Mouse (Mus musculus): ENCODE data around the gene Bmpr2. TPM values are rescaled to one million over a fixed set of nuclear protein-coding genes. Genes with fewer than 3 reads are reported as not detected.

The Bmpr2 gene
- polyA plus RNA-seq, 1 experiment from 2014 or later = 11.9 TPM

GRCm38 (mm10) chr1:59913869-59914225, 150.6 kb downstream of the Bmpr2 start:
- peak; percentile 45 for DNase-seq (ENCODE audit: low spot score)
- no peaks in the 10 kb centered on the region for H3K9me3 ChIP-seq (replicated peaks; ENCODE audit: control insufficient read depth, low read length)
- H3K4me3 ChIP-seq (ENCODE audit: low read depth, low read length) = peak overlapping the region; percentile 77
- ATAC-seq (replicated peaks; ENCODE audit: insufficient number of reproducible peaks, low FRiP score, low TSS enrichment, low read depth) = no peak
- WGBS = 3% methylated on average over 12 of the region's 12 CpGs
- no peaks in the 10 kb centered on the region; the same call in 1 of the 2 replicates for H3K4me1 ChIP-seq (ENCODE audit: control insufficient read depth, insufficient read depth, low read length)
- H3K9ac ChIP-seq (replicated peaks; ENCODE audit: low read length) = peak overlapping the region; percentile 98
- no peaks in the 10 kb centered on the region for H3K27me3 ChIP-seq (ENCODE audit: control insufficient read depth, insufficient read depth, low read length)
- H3K4me2 ChIP-seq (ENCODE audit: low read depth, low read length) = peak overlapping the region; percentile 71
- H3K36me3 ChIP-seq (replicated peaks; ENCODE audit: control insufficient read depth, insufficient read depth, low read depth, low read length) = no peaks in the 10 kb centered on the region
- no peak overlapping the region for H3K27ac ChIP-seq (replicated peaks; ENCODE audit: low read depth, low read length)

GRCm38 (mm10) chr1:59914799-59915198, 151.6 kb downstream of the Bmpr2 start:
- 69% methylated on average over 3 of the region's 3 CpGs for WGBS
- no peak for ATAC-seq (replicated peaks; ENCODE audit: insufficient number of reproducible peaks, low FRiP score, low TSS enrichment, low read depth)
- H3K4me2 ChIP-seq (ENCODE audit: low read depth, low read length) = no peak overlapping the region
- no peak overlapping the region for H3K27ac ChIP-seq (replicated peaks; ENCODE audit: low read depth, low read length)
- H3K9ac ChIP-seq (replicated peaks; ENCODE audit: low read length) = no peak overlapping the region; the same call in 1 of the 2 replicates
- H3K36me3 ChIP-seq (replicated peaks; ENCODE audit: control insufficient read depth, insufficient read depth, low read depth, low read length) = no peaks in the 10 kb centered on the region
- peak overlapping the region; percentile 77 for H3K4me3 ChIP-seq (ENCODE audit: low read depth, low read length)
- no peaks in the 10 kb centered on the region for H3K9me3 ChIP-seq (replicated peaks; ENCODE audit: control insufficient read depth, low read length)
- no peaks in the 10 kb centered on the region; the same call in 1 of the 2 replicates for H3K4me1 ChIP-seq (ENCODE audit: control insufficient read depth, insufficient read depth, low read length)
- H3K27me3 ChIP-seq (ENCODE audit: control insufficient read depth, insufficient read depth, low read length) = no peaks in the 10 kb centered on the region
- no peak for DNase-seq (ENCODE audit: low spot score)

GRCm38 (mm10) chr1:59915843-59916610, 152.8 kb downstream of the Bmpr2 start:
- no peak overlapping the region for H3K27ac ChIP-seq (replicated peaks; ENCODE audit: low read depth, low read length)
- H3K4me2 ChIP-seq (ENCODE audit: low read depth, low read length) = no peak overlapping the region
- H3K27me3 ChIP-seq (ENCODE audit: control insufficient read depth, insufficient read depth, low read length) = no peaks in the 10 kb centered on the region
- WGBS = 84% methylated on average over 10 of the region's 10 CpGs
- no peak overlapping the region for H3K9ac ChIP-seq (replicated peaks; ENCODE audit: low read length)
- no peaks in the 10 kb centered on the region; the same call in 1 of the 2 replicates for H3K4me1 ChIP-seq (ENCODE audit: control insufficient read depth, insufficient read depth, low read length)
- no peaks in the 10 kb centered on the region for H3K9me3 ChIP-seq (replicated peaks; ENCODE audit: control insufficient read depth, low read length)
- no peaks in the 10 kb centered on the region for H3K36me3 ChIP-seq (replicated peaks; ENCODE audit: control insufficient read depth, insufficient read depth, low read depth, low read length)
- ATAC-seq (replicated peaks; ENCODE audit: insufficient number of reproducible peaks, low FRiP score, low TSS enrichment, low read depth) (no peak), DNase-seq (ENCODE audit: low spot score) (no peak)
- H3K4me3 ChIP-seq (ENCODE audit: low read depth, low read length) = no peak overlapping the region

- no peaks in the 10 kb centered on the region for H3K9me3 ChIP-seq (replicated peaks; ENCODE audit: control insufficient read depth, low read length)
- WGBS = 82% methylated on average over 3 of the region's 3 CpGs
- H3K4me3 ChIP-seq (ENCODE audit: low read depth, low read length) = no peak overlapping the region
- no peak overlapping the region for H3K9ac ChIP-seq (replicated peaks; ENCODE audit: low read length)
- no peaks in the 10 kb centered on the region for H3K36me3 ChIP-seq (replicated peaks; ENCODE audit: control insufficient read depth, insufficient read depth, low read depth, low read length)
- no peaks in the 10 kb centered on the region for H3K27me3 ChIP-seq (ENCODE audit: control insufficient read depth, insufficient read depth, low read length)
- H3K27ac ChIP-seq (replicated peaks; ENCODE audit: low read depth, low read length) = no peak overlapping the region
- H3K4me2 ChIP-seq (ENCODE audit: low read depth, low read length) = no peak overlapping the region
- no peak for ATAC-seq (replicated peaks; ENCODE audit: insufficient number of reproducible peaks, low FRiP score, low TSS enrichment, low read depth)
- no peak for DNase-seq (ENCODE audit: low spot score)
- H3K4me1 ChIP-seq (ENCODE audit: control insufficient read depth, insufficient read depth, low read length) = no peaks in the 10 kb centered on the region; the same call in 1 of the 2 replicates
Measured at GRCm38 (mm10) chr1:59917401-59917800, 154.2 kb downstream of the Bmpr2 start.

GRCm38 (mm10) chr1:59918075-59918474, 154.9 kb downstream of the Bmpr2 start:
- no peaks in the 10 kb centered on the region for H3K36me3 ChIP-seq (replicated peaks; ENCODE audit: control insufficient read depth, insufficient read depth, low read depth, low read length)
- ATAC-seq (replicated peaks; ENCODE audit: insufficient number of reproducible peaks, low FRiP score, low TSS enrichment, low read depth) (no peak), DNase-seq (ENCODE audit: low spot score) (no peak)
- no peak overlapping the region for H3K4me2 ChIP-seq (ENCODE audit: low read depth, low read length)
- H3K27me3 ChIP-seq (ENCODE audit: control insufficient read depth, insufficient read depth, low read length) = no peaks in the 10 kb centered on the region
- no peak overlapping the region for H3K4me3 ChIP-seq (ENCODE audit: low read depth, low read length)
- no peak overlapping the region for H3K27ac ChIP-seq (replicated peaks; ENCODE audit: low read depth, low read length)
- H3K4me1 ChIP-seq (ENCODE audit: control insufficient read depth, insufficient read depth, low read length) = no peaks in the 10 kb centered on the region; the same call in 1 of the 2 replicates
- H3K9ac ChIP-seq (replicated peaks; ENCODE audit: low read length) = no peak overlapping the region
- H3K9me3 ChIP-seq (replicated peaks; ENCODE audit: control insufficient read depth, low read length) = no peaks in the 10 kb centered on the region

GRCm38 (mm10) chr1:59923201-59923600, 160.0 kb downstream of the Bmpr2 start:
- Histone ChIP-seq H3K4me2 (ENCODE audit: low read depth, low read length) (no peak overlapping the region), H3K9ac (replicated peaks; ENCODE audit: low read length) (no peak overlapping the region), H3K36me3 (replicated peaks; ENCODE audit: control insufficient read depth, insufficient read depth, low read depth, low read length) (no peaks in the 10 kb centered on the region), H3K27ac (replicated peaks; ENCODE audit: low read depth, low read length) (no peak overlapping the region), H3K27me3 (ENCODE audit: control insufficient read depth, insufficient read depth, low read length) (no peaks in the 10 kb centered on the region), H3K4me3 (ENCODE audit: low read depth, low read length) (no peak overlapping the region), H3K9me3 (replicated peaks; ENCODE audit: control insufficient read depth, low read length) (no peaks in the 10 kb centered on the region), H3K4me1 (ENCODE audit: control insufficient read depth, insufficient read depth, low read length) (no peaks in the 10 kb centered on the region)
- no peak for DNase-seq (ENCODE audit: low spot score)
- no peak for ATAC-seq (replicated peaks; ENCODE audit: insufficient number of reproducible peaks, low FRiP score, low TSS enrichment, low read depth)
- 85% methylated on average over 1 of the region's 1 CpGs for WGBS

GRCm38 (mm10) chr1:59923673-59924072, 160.5 kb downstream of the Bmpr2 start:
- Histone ChIP-seq H3K4me1 (ENCODE audit: control insufficient read depth, insufficient read depth, low read length) (no peaks in the 10 kb centered on the region), H3K4me3 (ENCODE audit: low read depth, low read length) (no peak overlapping the region), H3K9me3 (replicated peaks; ENCODE audit: control insufficient read depth, low read length) (no peaks in the 10 kb centered on the region), H3K27ac (replicated peaks; ENCODE audit: low read depth, low read length) (no peak overlapping the region), H3K27me3 (ENCODE audit: control insufficient read depth, insufficient read depth, low read length) (no peaks in the 10 kb centered on the region), H3K4me2 (ENCODE audit: low read depth, low read length) (no peak overlapping the region), H3K36me3 (replicated peaks; ENCODE audit: control insufficient read depth, insufficient read depth, low read depth, low read length) (no peaks in the 10 kb centered on the region), H3K9ac (replicated peaks; ENCODE audit: low read length) (no peak overlapping the region)
- 82% methylated on average over 1 of the region's 1 CpGs for WGBS
- DNase-seq (ENCODE audit: low spot score) (no peak), ATAC-seq (replicated peaks; ENCODE audit: insufficient number of reproducible peaks, low FRiP score, low TSS enrichment, low read depth) (no peak)

GRCm38 (mm10) chr1:59924411-59924810, 161.2 kb downstream of the Bmpr2 start:
- H3K4me2 ChIP-seq (ENCODE audit: low read depth, low read length) = no peak overlapping the region
- H3K27ac ChIP-seq (replicated peaks; ENCODE audit: low read depth, low read length) = no peak overlapping the region
- 93% methylated on average over 2 of the region's 2 CpGs for WGBS
- ATAC-seq (replicated peaks; ENCODE audit: insufficient number of reproducible peaks, low FRiP score, low TSS enrichment, low read depth) (no peak), DNase-seq (ENCODE audit: low spot score) (no peak)
- H3K27me3 ChIP-seq (ENCODE audit: control insufficient read depth, insufficient read depth, low read length) = no peaks in the 10 kb centered on the region
- no peaks in the 10 kb centered on the region for H3K4me1 ChIP-seq (ENCODE audit: control insufficient read depth, insufficient read depth, low read length)
- no peak overlapping the region for H3K9ac ChIP-seq (replicated peaks; ENCODE audit: low read length)
- H3K9me3 ChIP-seq (replicated peaks; ENCODE audit: control insufficient read depth, low read length) = no peaks in the 10 kb centered on the region
- no peak overlapping the region for H3K4me3 ChIP-seq (ENCODE audit: low read depth, low read length)
- H3K36me3 ChIP-seq (replicated peaks; ENCODE audit: control insufficient read depth, insufficient read depth, low read depth, low read length) = no peaks in the 10 kb centered on the region

Measured in embryonic facial prominence, embryonic 11.5 days (tissue).